Mouse (Mus musculus) hindbrain, embryonic 16.5 days (tissue): ENCODE measurements around the gene Stk36. TPM values are rescaled to one million over a fixed set of nuclear protein-coding genes. Genes with fewer than 3 reads are reported as not detected.

Experiments used
- ATAC-seq: fragments of 200-750 bp; cut with Nextera tagmentation; 2 replicates; pipeline ENCODE4 v1.8.0; 2017; ENCODE audit warnings: moderate TSS enrichment, moderate library complexity
- H3K27ac ChIP-seq: fragments of 300-500 bp; sonication (generic); 2 replicates; pipeline ENCODE4 v1.5.1; 2014; ENCODE audit warnings: low read depth, mild to moderate bottlenecking, control low read depth, low read length, moderate library complexity
- H3K27me3 ChIP-seq: fragments of 300-500 bp; sonication (generic); replicated peaks from 2 replicates; pipeline ENCODE4 v1.6.1; 2014; ENCODE audit warnings: low read length; ENCODE audit not compliant: control insufficient read depth, insufficient read depth
- H3K36me3 ChIP-seq: fragments of 300-500 bp; sonication (generic); 2 replicates; pipeline ENCODE4 v1.6.1; 2014; ENCODE audit warnings: mild to moderate bottlenecking, low read length, moderate library complexity, mixed read lengths; ENCODE audit not compliant: control insufficient read depth, insufficient read depth
- H3K4me1 ChIP-seq: fragments of 300-500 bp; sonication (generic); 2 replicates; pipeline ENCODE4 v1.6.1; 2014; ENCODE audit warnings: low read depth, low read length; ENCODE audit not compliant: control insufficient read depth, insufficient read depth
- H3K4me2 ChIP-seq: fragments of 300-500 bp; sonication (generic); 2 replicates; pipeline ENCODE4 v1.6.1; 2014; ENCODE audit warnings: mild to moderate bottlenecking, low read length, control low read depth, moderate library complexity
- H3K4me3 ChIP-seq: fragments of 300-500 bp; sonication (generic); 2 replicates; pipeline ENCODE4 v1.5.1; 2014; ENCODE audit warnings: mild to moderate bottlenecking, low read length, control low read depth, moderate library complexity
- H3K9ac ChIP-seq: fragments of 300-500 bp; sonication (generic); 2 replicates; pipeline ENCODE4 v1.6.1; 2014; ENCODE audit warnings: low read depth, mild to moderate bottlenecking, control low read depth, low read length, moderate library complexity
- H3K9me3 ChIP-seq: fragments of 300-500 bp; sonication (generic); 2 replicates; pipeline ENCODE4 v1.6.1; 2014; ENCODE audit warnings: mild to moderate bottlenecking, low read length, moderate library complexity; ENCODE audit not compliant: control insufficient read depth
- WGBS: fragments of 180-500 bp; shearing (Covaris S2); extraction: QIAGEN DNeasy Blood & Tissue Kit; methylation state at CpG from one replicate; pipeline ENCODE4 v1.1.7; 2014; 5-methylcytosine and 5-hydroxymethylcytosine counted together
- polyA plus RNA-seq: library from polyadenylated mRNA; unstranded; fragments of >200 nt; fragmentation: Nextera tagmentation; extraction: Ambion mirVana; gene quantifications from 2 replicates; pipeline ENCODE4 v1.2.1, GENCODE M21; 2015

The Stk36 gene
- polyA plus RNA-seq, 1 experiment from 2014 or later: 17.7 TPM

DNA sequence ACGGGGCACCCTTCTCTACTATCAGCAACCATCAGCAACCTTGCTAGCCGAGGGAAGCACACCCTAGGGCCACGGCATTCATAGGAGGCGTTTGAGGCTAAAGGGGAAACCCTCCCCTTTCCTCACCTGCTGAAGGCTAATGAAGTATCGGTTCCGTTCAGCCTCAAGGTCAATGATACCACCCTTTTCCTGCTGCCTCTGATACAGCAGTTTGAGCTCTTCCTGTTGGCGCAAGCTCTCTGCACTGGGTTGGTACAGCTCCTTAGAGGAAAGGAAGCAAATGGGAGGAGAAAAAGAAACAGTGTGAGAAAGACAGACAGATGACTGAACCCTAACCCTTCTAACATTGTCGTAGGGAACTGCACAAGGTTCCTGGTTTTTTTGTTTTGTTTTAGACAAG is 6.8 kb upstream of the Stk36 start:
- 93% methylated on average over 8 of the region's 8 CpGs for WGBS
- peaks cover 45% of the 10 kb centered on the region for H3K36me3 ChIP-seq
- H3K9me3 ChIP-seq: no peaks in the 10 kb centered on the region
- no peak overlapping the region for H3K9ac ChIP-seq
- no peak overlapping the region for H3K4me3 ChIP-seq
- no peak overlapping the region for H3K4me2 ChIP-seq
- H3K4me1 ChIP-seq: no peaks in the 10 kb centered on the region; the same call in none of the 2 replicates
- H3K27me3 ChIP-seq: no peaks in the 10 kb centered on the region
- no peak overlapping the region for H3K27ac ChIP-seq
- ATAC-seq: no peak

GRCm38 (mm10) chr1:74600501-74601266 is 561 bp upstream of the Stk36 start:
- 10% methylated on average over 23 of the region's 26 CpGs for WGBS
- Histone ChIP-seq H3K4me3 (peak overlapping the region; percentile 87), H3K27ac (peak overlapping the region; percentile 77), H3K9ac (peak overlapping the region; percentile 85), H3K4me2 (peak overlapping the region; percentile 66), H3K36me3 (peaks cover 11% of the 10 kb centered on the region), H3K9me3 (no peaks in the 10 kb centered on the region), H3K27me3 (no peaks in the 10 kb centered on the region), H3K4me1 (peaks cover 11% of the 10 kb centered on the region)
- peak; percentile 80 for ATAC-seq

DNA sequence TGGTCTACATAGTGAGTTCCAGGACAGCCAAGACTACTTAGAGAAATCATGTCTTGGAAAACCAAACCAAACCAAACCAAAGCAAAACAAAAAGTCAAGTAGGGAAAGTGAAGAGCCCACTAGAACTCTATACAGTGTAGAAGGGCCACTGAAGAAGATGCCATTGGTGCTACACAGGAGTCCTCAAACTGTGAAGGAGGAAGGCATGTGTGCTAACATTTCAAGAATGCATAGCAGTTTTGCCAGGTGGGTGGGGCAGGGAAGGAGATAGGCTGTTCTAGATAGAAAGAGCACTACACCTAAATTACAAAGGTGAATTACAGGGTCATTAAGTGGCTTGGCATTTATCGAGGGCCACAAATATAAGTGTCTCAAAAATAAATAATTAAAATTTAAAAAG is 22.9 kb downstream of the Stk36 start:
- no peak overlapping the region for H3K27ac ChIP-seq
- H3K4me3 ChIP-seq: no peak overlapping the region
- no peak overlapping the region for H3K4me2 ChIP-seq
- H3K9me3 ChIP-seq: no peaks in the 10 kb centered on the region
- ATAC-seq: no peak
- H3K36me3 ChIP-seq: peaks cover 12% of the 10 kb centered on the region
- no peaks in the 10 kb centered on the region for H3K4me1 ChIP-seq
- H3K9ac ChIP-seq: no peak overlapping the region
- H3K27me3 ChIP-seq: no peaks in the 10 kb centered on the region
- WGBS: 96% methylated on average over 1 of the region's 1 CpGs

GRCm38 (mm10) chr1:74626076-74626475 is 24.8 kb downstream of the Stk36 start:
- no peak overlapping the region for H3K4me2 ChIP-seq
- WGBS: 87% methylated on average over 4 of the region's 4 CpGs
- no peak overlapping the region for H3K4me3 ChIP-seq
- no peaks in the 10 kb centered on the region for H3K4me1 ChIP-seq
- no peaks in the 10 kb centered on the region for H3K9me3 ChIP-seq
- H3K27ac ChIP-seq: no peak overlapping the region
- no peak for ATAC-seq
- H3K9ac ChIP-seq: no peak overlapping the region
- peaks cover 12% of the 10 kb centered on the region for H3K36me3 ChIP-seq
- no peaks in the 10 kb centered on the region for H3K27me3 ChIP-seq

GRCm38 (mm10) chr1:74628001-74628400 is 26.8 kb downstream of the Stk36 start:
- Histone ChIP-seq H3K36me3 (peaks cover 11% of the 10 kb centered on the region), H3K9ac (no peak overlapping the region), H3K27me3 (no peaks in the 10 kb centered on the region), H3K9me3 (no peaks in the 10 kb centered on the region), H3K4me3 (no peak overlapping the region), H3K4me2 (no peak overlapping the region), H3K27ac (no peak overlapping the region), H3K4me1 (no peaks in the 10 kb centered on the region)
- 41% methylated on average over 7 of the region's 7 CpGs for WGBS
- no peak for ATAC-seq

DNA sequence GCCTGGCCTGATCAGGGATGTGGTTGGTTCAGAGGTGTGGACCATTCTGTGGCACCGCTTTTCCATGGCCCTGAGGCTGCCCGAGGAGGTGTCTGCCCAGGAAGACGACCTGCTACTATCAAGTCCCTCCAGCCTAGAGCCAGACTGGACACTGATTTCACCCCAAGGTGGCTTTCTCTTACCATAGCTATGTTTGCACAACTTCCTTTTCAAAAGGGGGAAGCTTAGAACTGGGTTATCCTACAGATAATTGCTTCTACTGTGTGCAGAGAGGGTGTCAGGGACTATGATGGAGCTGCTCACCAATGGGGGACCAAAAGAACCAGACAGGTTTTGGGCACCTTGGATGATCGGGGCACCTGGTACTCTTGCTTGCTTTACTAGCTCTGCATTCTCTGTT is 31.5 kb downstream of the Stk36 start:
- Histone ChIP-seq H3K36me3 (peaks cover 4% of the 10 kb centered on the region; the same call in 1 of the 2 replicates), H3K27ac (no peak overlapping the region), H3K9ac (no peak overlapping the region), H3K4me1 (no peaks in the 10 kb centered on the region), H3K9me3 (no peaks in the 10 kb centered on the region), H3K4me3 (no peak overlapping the region), H3K4me2 (no peak overlapping the region), H3K27me3 (no peaks in the 10 kb centered on the region)
- ATAC-seq: no peak
- WGBS: 81% methylated on average over 4 of the region's 4 CpGs

- H3K27ac ChIP-seq: no peak overlapping the region
- ATAC-seq: no peak
- WGBS: 77% methylated on average over 2 of the region's 2 CpGs
- no peaks in the 10 kb centered on the region for H3K9me3 ChIP-seq
- no peak overlapping the region for H3K9ac ChIP-seq
- no peak overlapping the region for H3K4me2 ChIP-seq
- no peaks in the 10 kb centered on the region for H3K4me1 ChIP-seq
- no peaks in the 10 kb centered on the region for H3K27me3 ChIP-seq
- H3K36me3 ChIP-seq: no peaks in the 10 kb centered on the region
- H3K4me3 ChIP-seq: no peak overlapping the region
These were observed 42.3 kb downstream of the Stk36 start for GRCm38 (mm10) chr1:74643524-74643923.

DNA sequence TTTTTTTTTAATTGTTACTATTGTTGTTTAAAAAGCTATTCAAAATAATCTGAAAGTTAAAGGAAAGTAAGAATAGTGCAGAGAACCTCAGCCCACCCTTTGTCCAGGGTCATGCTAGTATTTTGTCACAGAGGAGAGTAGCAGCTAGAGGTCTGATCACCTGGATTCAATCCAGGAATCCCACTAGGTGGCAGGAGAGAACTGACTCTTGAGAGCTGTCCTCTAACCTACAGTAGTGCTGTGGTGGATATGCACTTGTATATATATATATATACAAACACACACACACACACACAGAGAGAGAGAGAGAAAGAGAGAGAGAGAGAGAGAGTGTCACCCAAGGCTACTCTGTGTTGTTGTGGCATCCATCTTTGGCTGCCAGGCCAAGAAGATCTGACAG is 42.7 kb downstream of the Stk36 start:
- no peaks in the 10 kb centered on the region for H3K27me3 ChIP-seq
- no peaks in the 10 kb centered on the region for H3K4me1 ChIP-seq
- no peaks in the 10 kb centered on the region for H3K36me3 ChIP-seq
- no peak overlapping the region for H3K9ac ChIP-seq
- H3K9me3 ChIP-seq: no peaks in the 10 kb centered on the region
- no peak for ATAC-seq
- H3K4me2 ChIP-seq: no peak overlapping the region
- no peak overlapping the region for H3K27ac ChIP-seq
- no peak overlapping the region for H3K4me3 ChIP-seq

GRCm38 (mm10) chr1:74661448-74662195 is 60.4 kb downstream of the Stk36 start, which contains the start of gene Ttll4:
TSS of gene Ttll4 (plus strand) at chr1:74661745.
- peak within 1 kb of the TSS; percentile 86 for H3K27ac ChIP-seq
- peak within 1 kb of the TSS; percentile 73 for H3K4me2 ChIP-seq
- peak within 1 kb of the TSS; percentile 88 for H3K9ac ChIP-seq
- peak within 1 kb of the TSS; percentile 94 for H3K4me3 ChIP-seq
- under 1% methylated on average over 56 of the region's 66 CpGs for WGBS
- peaks cover 12% of the 10 kb centered on the region for H3K4me1 ChIP-seq
- H3K36me3 ChIP-seq: no peaks in the 10 kb centered on the region
- ATAC-seq: peak; percentile 99
- H3K27me3 ChIP-seq: no peaks in the 10 kb centered on the region
- H3K9me3 ChIP-seq: no peaks in the 10 kb centered on the region
